Mouse (Mus musculus) CD4-positive helper T cell, adult 2 months (primary cell): ENCODE data around the gene Zfp553.

Source experiments
- DNase-seq: peaks from one replicate; pipeline ENCODE4 v3.0.0-alpha.2; 2012; ENCODE audit warnings: low read depth, missing footprints, low spot score

Gene Zfp553

DNA sequence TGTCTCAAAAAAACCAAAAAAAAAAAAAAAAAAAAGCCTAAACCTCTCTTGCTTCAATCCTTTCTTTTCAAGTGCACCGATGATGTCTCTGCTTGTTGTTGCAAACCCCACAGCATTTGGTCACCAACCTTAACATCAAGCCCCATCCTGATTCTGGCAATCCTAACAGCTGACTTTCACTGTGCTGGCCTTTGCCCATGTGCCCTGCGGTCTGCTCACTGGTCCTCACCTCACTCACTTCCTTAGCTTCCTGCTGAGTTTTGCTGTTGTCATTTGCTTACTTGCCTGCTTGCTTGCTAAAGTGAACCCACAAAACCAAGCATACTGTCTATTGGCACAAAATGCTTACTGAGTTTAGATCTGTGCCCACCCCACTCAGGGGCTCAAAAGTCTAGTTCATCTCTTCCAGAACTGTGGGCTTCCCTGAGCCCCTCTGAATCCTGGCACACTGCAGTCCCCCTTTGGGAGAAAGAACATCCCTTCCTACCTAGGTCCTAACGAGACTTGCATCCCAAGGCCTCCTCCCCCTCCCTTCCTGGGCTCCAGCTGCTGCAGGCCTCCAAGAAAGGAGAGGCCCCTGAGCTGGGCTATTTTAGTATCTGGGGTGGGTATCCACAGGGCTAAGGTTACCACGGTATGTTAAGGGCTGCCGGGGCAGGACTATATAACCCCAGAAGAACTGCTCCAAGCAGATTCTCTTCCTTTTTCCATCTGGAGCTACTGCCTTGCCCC is 21.7 kb upstream of the Zfp553 start:
- DNase-seq: no peak

DNA sequence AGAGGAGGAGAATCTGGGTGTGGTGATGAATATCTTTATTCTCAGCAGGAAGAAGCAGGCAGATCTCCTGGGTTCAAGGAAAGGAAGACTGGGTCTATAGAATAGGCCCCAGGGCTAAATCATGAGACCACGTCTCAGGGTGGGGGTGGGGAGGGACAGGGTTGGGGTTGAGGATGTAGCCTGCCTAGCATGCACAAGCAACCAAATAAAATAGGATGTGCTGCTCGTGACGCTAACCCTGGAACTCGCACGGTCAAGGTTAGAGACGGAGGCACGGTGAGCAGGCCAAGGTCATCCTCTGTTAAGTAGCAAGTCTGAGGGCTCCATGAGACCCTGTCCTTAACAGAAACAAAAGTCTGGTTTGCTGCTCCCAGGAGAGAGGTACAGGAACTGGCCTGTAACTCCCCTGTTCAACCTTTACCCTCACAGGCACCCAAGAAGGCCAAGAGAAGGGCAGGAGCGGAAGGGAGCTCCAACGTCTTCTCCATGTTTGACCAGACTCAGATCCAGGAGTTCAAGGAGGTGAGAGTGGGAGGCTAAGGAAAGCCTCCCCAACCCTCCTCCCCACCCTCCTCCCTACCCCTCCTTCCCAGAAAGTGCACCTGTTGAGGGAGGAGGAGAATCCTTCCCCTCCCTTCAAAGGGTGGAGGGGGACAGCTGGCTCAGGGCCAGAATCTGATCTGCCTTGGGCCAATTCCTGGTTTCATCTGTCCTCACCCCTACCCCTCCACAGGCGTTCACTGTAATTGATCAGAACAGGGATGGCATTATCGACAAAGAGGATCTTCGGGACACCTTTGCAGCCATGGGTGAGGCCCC is 20.2 kb upstream of the Zfp553 start:
- no peak for DNase-seq

DNA sequence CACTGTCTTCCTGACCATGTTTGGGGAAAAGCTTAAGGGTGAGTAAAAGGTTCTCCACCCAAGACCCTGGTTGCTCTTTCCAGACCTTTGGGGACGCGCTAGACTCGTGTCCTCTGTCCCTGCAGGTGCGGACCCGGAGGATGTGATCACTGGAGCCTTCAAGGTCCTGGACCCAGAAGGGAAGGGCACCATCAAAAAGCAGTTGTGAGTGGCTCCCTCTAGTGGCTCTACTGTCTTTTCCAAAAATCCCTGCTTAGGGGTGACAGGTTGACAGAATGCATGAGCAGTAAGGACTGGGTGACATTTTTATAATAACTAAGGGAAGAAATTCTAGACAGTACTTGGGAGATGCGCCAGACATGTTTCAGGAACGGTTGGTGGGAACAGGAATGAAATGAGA is 19.4 kb upstream of the Zfp553 start:
- peak; percentile 57 for DNase-seq

DNA sequence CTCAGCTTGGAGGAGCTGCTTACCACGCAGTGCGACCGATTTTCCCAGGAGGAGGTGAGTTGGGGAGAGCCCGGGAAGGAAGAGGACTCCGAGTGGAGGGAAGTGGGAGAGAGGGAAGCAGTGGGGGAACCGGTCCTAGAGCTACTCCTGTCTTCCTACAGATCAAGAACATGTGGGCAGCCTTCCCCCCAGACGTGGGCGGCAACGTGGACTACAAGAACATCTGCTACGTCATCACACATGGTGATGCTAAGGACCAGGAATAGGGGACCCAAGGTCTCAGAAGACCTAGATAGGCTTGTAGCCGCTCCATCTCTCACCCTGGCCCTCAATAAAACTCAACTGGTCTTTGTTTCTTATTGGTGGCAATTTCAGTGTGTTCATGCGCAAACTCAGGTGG is 18.9 kb upstream of the Zfp553 start:
- no peak for DNase-seq

DNA sequence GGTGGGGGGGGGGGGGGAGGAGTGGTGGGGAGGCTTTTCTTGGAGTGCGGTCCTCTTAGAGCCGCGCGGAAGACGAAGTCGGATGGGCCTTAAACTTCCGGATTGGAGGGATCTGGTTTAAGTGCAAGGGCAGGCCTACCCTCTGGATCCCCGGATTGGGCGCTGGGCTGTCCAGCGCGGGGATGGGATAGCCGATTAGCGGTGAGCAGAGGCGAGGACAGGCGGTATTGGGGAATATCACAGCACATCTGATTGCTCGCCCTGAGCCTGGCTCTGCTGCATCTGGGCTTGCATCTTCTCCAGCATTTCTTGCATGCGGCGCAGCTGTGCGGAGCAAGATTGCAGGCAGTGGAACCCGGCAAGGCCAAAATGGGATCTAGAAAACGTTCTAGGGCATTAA is 18.3 kb upstream of the Zfp553 start:
- no peak for DNase-seq

DNA sequence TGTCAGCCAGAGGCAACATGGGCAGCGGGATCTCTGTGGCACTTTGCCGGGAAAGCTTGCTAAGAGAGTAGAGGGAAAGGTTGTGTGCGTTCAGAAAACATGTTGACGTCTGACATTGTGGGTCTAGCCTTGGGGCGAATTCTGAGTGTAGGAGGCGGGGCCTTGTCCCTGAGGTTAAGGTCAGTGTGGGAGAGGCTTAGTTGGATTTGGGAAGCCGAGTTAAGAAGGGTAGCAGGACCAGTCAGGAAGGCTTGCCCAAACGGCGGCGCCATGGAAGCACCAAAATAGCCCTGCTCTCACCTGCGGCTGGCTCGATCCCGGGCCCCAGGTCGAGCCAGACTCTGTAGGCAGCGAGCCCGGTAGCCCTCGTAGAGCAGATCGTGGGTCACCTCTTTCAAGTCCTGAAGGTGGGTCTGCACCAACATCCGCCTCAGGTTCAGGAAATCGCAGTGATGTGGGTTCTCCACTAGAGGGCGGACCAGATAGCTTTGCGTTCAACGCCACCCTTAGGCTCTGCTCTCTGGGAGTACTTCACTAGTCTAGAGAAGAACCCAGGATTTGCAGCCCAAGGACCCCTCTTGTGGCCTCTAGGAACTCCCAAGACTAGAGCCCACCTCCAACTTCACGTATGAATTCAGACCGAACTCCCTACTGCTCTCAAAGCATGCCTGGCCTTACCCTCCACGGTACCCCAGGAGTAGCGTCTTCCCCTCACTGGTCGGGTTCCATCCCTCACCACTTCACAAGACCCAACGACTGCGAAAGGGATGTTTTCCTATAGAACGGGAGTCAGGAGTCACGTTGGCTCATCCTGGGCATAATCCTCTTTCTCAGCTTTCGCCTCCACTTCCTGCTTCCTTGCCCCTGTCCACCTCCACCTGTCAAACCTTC is 17.6 kb upstream of the Zfp553 start:
- peak; percentile 83 for DNase-seq

DNA sequence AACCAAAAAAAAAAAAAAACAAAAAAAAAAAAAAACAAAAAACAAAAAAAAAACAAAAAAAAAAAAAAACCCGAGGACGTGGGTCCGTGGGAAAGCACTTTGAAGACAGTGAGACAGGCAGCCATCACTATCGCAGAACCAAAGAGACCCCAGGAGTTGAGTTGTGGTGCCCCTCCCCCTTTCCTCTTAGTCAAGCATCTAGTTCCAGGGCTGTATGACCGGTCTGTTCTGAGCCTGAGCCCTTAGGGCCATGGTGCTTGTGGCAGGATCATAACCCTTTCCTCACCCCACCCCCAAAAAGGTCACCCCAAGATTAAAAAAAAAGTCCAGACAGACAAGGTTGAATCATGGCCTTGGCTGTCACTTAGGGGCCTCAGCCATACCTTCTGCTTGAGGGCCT is 16.6 kb upstream of the Zfp553 start:
- no peak for DNase-seq

DNA sequence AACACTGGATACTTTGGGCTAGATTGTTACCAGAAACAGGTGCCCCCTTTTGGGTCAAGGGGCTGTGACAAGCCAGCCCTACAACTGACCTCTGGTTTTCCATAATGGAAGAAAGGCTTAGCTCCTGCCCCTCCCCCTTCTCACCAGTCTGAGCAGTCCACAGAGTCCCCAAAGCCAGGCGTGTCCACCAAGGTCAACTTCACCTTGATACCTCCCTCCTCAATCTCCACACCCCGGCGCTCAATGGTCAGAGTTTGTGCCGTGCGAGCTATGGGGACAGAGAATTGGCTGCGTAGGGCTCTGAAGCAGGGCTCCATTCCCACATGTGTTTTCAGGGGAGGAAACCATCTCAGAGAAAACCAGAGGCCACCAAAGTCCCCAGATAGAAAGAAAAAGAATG is 15.4 kb upstream of the Zfp553 start:
- no peak for DNase-seq

DNA sequence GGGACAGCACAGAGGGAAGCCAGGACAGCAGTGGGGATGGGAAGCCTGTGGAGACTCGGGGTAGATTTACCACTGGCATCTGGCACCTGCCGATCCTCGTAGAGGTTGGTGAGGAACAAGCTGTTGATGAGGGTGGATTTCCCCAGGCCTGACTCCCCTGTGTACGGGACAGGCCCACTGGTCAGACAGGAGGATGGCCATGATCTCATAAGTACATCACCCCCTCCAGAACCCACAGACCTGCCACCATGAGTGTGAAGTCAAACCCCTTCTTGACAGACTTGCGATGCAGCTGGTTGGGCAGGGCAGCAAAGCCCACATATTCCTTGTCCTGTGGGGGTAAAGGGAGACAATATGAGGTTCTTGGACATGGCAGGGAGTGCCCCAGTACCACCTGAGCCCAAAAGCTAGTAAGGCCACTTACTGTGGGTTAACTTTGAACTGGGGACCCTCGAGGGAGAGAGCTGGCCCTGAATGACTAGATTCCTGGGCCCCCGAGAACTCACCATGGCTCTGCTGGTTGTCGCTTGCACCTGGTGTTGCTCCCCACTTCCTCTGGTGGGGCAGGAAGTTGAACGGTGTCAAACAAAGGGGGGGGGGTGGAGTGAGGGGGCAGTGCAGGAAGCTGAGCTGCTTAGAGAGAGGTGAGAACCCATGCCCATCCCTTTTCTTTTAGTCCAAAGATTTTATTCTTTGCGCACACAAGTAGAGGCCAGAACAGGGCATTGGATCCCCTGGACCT is 14.8 kb upstream of the Zfp553 start:
- DNase-seq: peak; percentile 85

DNA sequence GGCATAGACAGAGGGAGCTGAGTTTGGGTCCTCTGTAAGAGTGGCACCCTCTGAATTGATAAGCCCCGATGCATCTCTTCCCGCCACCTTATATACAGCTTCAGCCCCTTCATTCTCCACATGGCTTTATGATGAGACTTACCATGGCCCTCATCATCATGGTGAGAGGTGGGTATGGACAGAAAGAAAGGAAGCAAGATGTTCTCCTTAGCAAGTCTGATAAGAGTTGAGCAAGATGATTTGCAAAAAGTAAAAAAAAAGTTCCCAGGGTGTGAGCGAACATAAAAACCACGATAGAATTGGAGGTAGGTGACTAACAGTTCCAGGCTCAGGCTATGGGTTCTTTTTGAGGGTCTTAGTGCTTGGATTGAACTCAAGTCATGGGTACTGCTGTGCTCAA is 14.2 kb upstream of the Zfp553 start:
- no peak for DNase-seq

DNA sequence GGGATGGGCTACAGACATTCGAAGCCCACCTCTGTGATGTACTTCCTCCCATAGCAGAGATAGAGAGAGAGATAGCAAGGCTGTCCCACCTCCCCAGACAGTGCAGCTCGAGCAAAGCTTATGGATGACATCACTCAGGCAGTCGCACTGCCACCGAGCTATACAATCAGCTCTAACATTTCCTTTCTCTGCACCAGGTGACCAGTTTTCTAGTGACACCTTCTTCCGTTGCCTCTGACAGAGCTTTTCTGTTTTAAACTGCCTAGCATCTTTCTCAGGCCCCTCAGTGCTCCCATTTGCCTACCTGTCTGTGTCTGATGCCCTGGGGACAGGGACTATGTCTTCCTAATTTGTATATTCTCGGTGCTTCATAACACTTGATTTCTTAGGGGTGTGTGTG is 12.4 kb upstream of the Zfp553 start:
- peak; percentile 78 for DNase-seq

DNA sequence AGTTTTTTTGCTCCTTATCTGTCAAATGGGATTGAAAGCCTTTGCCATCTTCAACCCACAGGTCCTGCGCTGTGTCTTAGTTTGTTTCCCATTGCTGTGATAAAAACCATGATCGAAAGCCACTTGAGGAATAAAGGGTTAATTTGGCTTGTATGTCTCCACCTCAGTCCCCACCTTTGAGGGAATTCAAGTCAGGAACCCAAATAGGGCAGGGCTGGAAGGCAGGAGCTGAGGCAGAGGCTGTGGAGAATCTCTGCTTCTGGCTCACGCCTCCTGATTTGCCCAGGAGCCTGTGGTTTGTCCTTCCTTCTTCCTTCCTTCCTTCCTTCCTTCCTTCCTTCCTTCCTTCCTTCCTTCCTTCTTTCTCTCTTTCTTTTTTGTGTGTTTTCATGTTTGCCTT is 9.8 kb upstream of the Zfp553 start:
- no peak for DNase-seq

DNA sequence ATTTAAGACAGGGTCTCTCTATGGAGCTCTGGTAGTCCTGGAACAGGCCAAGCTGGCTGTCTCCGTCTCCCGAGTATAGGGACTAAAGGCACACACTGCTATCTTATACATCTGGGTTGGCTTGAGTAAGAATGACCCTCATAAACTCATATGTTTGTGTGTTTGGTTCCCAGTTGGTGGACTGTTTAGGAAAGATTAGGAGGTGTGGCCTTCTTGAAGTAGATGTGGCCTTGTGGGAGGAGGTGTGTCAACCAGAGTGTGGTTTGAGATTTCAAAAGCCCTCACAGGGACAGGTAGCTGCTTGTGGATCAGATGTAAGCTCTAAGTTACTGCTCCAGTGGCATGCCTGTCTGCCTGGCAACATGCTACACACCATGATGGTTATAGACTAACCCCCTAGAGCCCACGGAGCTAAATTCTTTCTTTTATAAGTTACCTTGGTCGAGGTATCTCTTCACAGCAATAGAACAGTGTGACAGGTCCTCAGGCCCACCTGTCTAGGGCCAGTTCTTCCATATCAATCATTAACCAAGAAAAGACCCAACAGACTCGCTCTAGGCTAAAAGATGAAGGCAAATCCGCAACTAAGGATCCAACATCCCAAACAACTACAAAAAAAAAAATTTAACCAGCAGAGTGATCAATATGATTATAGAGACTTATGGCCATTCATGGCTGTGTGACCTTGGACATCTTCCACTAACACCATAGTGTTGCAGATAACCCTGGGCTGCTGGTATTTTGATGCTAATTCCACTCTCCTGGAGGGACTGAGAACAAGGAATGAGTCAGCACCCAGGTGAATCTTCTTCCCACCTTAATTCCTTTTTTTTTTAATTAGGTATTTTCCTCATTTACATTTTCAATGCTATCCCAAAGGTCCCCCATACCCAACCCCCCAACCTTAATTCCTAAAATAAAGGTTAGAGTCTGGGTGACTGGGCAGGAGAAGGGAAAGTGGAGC is 9.1 kb upstream of the Zfp553 start:
- no peak for DNase-seq

DNA sequence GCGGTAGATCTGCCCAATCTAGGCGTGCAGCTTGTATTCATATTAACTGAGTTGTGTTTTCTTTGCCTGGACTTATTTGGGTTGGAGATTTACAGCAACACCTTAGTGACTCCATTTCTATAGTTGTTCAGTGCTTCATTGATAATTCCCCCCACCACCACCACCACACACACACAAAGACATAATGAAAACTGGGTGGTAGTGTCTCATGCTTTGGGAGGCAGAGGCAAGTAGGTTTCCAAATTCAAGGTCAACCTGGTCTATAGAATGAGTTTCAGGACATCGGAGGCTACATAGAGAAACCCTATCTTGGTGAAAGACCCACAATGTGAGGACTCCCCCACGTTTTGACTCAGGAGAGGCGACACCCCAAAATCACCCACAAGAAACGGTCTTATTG is 8.2 kb upstream of the Zfp553 start:
- DNase-seq: no peak

DNA sequence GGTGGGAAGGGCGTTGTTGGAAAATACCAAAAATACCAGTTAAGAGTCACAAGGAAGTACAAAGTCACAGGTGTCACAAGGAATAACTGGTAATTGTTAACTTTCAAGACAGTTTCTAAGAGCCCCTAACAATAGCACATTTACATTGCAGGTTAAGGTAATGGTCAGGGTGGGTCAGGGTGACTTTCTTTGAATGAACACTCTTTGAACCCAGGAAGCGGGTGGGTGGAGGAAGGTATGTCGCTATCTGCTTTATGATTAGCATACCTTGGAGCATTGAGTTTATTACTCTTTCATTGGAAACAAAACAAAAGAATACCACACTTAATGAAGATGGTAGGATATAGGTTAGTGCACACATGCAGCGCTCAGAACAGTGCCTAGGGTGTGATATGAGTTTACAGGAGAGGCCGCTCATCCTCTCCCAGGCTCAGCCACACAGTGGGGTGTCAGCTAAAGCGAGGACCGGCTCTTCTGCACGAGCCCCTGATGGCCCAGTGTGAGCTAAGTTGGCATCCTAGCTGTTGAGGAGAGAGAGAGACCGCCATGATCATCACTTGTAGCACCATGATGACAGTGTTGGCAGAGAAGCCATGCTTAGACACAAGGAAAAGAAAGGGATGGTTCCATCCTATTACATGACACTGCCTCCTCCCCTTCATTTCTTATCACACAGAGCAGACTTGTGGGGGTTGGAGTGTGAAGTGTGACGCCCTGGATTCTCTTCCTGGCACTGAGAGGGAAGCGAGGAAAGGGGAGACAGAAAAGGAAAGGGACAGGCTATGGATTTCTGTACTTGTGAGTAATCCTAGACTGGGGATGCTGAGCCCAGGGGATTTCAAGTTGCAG is 7.5 kb upstream of the Zfp553 start:
- DNase-seq: no peak

DNA sequence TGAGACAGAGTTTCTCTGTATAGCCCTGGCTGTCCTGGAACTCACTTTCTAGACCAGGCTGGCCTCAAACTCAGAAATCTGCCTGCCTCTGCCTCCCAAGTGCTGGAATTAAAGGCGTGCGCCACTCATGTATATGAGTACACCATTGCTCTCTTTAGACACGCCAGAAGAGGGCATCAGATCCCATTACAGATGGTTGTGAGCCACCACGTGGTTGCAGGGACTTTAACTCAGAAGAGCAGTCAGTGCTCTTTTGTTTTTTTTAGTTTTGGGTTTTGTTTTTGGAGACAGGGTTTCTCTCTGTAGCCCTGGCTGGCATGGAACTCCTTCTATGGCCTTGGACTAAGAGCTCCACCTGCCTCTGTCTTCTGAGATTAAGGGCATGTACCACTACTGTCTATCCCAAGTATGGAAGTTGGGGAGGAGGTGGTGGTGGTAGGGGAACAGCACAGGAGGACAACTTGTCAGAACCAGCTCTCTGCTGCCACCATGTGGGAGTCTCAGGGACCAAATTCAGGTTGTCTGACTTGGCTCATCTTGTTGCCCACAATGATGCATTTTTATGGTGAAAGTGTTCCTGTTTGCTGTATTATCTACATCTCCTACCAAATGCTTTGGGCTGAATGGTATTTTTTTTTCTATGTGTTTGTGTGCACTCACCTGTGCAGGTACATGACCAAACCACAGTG is 4.1 kb upstream of the Zfp553 start:
- peak; percentile 89 for DNase-seq

DNA sequence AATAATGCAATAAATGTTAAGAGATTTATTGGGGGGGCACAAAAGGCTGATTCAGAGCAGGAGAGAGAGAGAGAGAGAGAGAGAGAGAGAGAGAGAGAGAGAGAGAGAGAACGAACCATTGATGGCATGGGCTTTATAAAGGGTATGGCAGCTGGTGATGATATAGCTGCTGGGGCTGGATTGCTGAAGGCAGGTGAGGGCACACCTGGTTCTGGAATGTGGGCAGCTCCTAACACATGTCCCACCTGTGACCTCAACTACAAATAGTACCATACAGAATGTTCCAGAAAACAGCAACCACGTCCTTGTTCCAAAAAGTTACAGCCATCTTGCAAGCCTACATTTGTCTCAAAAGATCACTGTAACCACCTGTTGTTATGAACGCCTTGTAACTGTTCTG is 1.5 kb upstream of the Zfp553 start:
- no peak for DNase-seq

DNA sequence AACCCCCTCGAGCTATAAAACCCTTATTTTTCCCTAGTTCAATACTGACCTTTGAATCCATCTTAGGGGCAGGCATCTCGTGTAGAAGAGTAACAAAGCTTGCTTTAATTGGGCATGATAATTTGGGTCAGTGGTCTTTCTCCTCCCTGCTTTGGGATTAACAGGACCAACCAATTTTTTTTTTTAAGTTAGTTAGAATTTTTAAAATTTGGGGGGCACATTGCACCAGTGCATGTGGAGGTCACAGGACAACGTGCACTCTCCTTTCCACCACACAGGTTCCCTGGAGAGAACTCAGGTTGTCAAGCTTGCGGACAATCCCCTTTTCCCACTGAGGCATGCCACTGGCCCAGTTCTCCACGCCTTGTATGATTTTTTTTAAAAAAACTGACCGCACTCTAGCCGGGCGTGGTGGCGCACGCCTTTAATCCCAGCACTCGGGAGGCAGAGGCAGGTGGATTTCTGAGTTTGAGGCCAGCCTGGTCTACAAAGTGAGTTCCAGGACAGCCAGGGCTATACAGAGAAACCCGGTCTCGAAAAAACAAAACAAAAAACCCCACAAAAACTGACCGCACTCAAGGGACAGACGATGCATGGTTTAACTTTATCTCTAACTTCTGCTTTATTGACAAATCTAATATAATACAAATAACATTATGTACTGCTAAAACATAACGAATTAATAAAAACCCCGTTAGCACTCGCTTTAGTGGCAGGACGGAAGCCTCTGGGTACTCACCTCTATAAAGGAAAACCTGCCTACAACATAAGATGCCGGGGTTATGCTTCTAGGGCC is 837 bp upstream of the Zfp553 start:
- DNase-seq: no peak
